Mouse (Mus musculus) intestine, embryonic 14.5 days (tissue): ENCODE data around the gene Wnt7b. TPM values are rescaled to one million over a fixed set of nuclear protein-coding genes. Genes with fewer than 3 reads are reported as not detected.

Source experiments
- ATAC-seq: fragments of 200-750 bp; cut with Nextera tagmentation; replicated peaks from 2 replicates; pipeline ENCODE4 v1.8.0; 2017; ENCODE audit warnings: low read depth, moderate number of reproducible peaks, moderate TSS enrichment, moderate library complexity; ENCODE audit not compliant: low FRiP score, low TSS enrichment
- DNase-seq: peaks from one replicate; pipeline ENCODE4 v3.0.0-alpha.2; 2018; ENCODE audit warnings: low spot score
- H3K27ac ChIP-seq: fragments of 300-500 bp; sonication (generic); 2 replicates; pipeline ENCODE4 v1.5.1; 2014; ENCODE audit warnings: low read depth, mild to moderate bottlenecking, control low read depth
- H3K27me3 ChIP-seq: fragments of 300-500 bp; sonication (generic); replicated peaks from 2 replicates; pipeline ENCODE4 v1.6.1; 2014; ENCODE audit warnings: low read length, control low read depth; ENCODE audit not compliant: control insufficient read depth, insufficient read depth
- H3K36me3 ChIP-seq: fragments of 300-500 bp; sonication (generic); 2 replicates; pipeline ENCODE4 v1.6.1; 2014; ENCODE audit warnings: low read length, control low read depth; ENCODE audit not compliant: control insufficient read depth, insufficient read depth
- H3K4me1 ChIP-seq: fragments of 300-500 bp; sonication (generic); replicated peaks from 2 replicates; pipeline ENCODE4 v1.6.1; 2014; ENCODE audit warnings: low read length, control low read depth, mixed read lengths; ENCODE audit not compliant: control insufficient read depth, insufficient read depth
- H3K4me2 ChIP-seq: fragments of 300-500 bp; sonication (generic); 2 replicates; pipeline ENCODE4 v1.6.1; 2014; ENCODE audit warnings: low read length
- H3K4me3 ChIP-seq: fragments of 300-500 bp; sonication (generic); 2 replicates; pipeline ENCODE4 v1.5.1; 2014; ENCODE audit warnings: low read depth, low read length, control low read depth, mixed read lengths
- H3K9ac ChIP-seq: fragments of 300-500 bp; sonication (generic); 2 replicates; pipeline ENCODE4 v1.6.1; 2014; ENCODE audit warnings: mild to moderate bottlenecking, low read length
- H3K9me3 ChIP-seq: fragments of 300-500 bp; sonication (generic); 2 replicates; pipeline ENCODE4 v1.6.1; 2016; ENCODE audit warnings: low read length, control low read depth; ENCODE audit not compliant: control insufficient read depth
- WGBS: fragments of 180-500 bp; shearing (Covaris S2); extraction: QIAGEN DNeasy Blood & Tissue Kit; methylation state at CpG from one replicate; pipeline ENCODE4 v1.1.7; 2014; 5-methylcytosine and 5-hydroxymethylcytosine counted together
- polyA plus RNA-seq: library from polyadenylated mRNA; unstranded; fragments of >200 nt; fragmentation: Nextera tagmentation; extraction: Ambion mirVana; gene quantifications from 2 replicates; pipeline ENCODE4 v1.2.1, GENCODE M21; 2014

Wnt7b gene
- polyA plus RNA-seq, 1 experiment from 2014 or later = 2.2 TPM

DNA sequence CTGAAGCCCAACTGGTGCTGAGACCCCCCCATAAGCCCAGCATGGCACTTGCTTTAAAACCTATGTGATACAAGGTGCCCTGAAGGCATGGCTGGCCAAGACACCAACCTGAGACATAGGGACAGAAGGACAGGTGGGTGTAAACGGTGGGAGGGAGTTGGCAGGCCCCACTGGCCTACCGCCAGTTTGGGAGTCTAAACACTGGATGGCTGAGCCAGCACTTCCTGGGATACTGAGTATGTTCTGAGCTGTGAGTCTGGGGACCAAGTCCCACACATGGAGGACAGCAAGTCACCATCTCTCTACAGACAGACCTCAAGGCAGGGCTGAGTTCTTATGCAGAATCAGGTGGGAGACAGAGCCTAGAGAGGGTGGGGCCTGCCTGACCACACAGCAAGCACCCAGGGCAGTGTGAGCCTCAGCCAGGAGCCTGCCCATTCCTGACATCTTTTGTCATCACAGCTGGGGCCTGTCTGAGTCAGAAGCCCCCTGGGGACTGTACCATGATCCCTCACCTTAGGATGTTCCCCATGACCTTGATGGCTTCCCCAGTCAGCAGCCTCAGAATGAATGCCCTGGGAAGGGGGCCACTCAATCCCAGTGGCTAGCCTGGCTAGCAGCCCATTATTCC lies 13.0 kb downstream of the Wnt7b start:
- ATAC-seq = no peak
- DNase-seq = no peak
- Histone ChIP-seq H3K9ac (no peak overlapping the region), H3K4me3 (no peak overlapping the region), H3K4me1 (0 out of 2 replicates have a peak, but pooled peaks cover 4% of the 10 kb centered on the region), H3K27me3 (peaks cover 12% of the 10 kb centered on the region), H3K36me3 (no peaks in the 10 kb centered on the region), H3K27ac (no peak overlapping the region), H3K4me2 (no peak overlapping the region), H3K9me3 (no peaks in the 10 kb centered on the region)
- 84% methylated on average over 2 of the region's 2 CpGs for WGBS

- no peak overlapping the region for H3K9ac ChIP-seq
- H3K27ac ChIP-seq = no peak overlapping the region
- H3K9me3 ChIP-seq = no peaks in the 10 kb centered on the region
- DNase-seq (no peak), ATAC-seq (no peak)
- H3K36me3 ChIP-seq = no peaks in the 10 kb centered on the region
- no peak overlapping the region for H3K4me2 ChIP-seq
- 0 out of 2 replicates have a peak, but pooled peaks cover 4% of the 10 kb centered on the region for H3K4me1 ChIP-seq
- H3K4me3 ChIP-seq = no peak overlapping the region
- H3K27me3 ChIP-seq = peaks cover 9% of the 10 kb centered on the region; the same call in 1 of the 2 replicates
- 66% methylated on average over 3 of the region's 3 CpGs for WGBS
These were observed 13.9 kb downstream of the Wnt7b start for GRCm38 (mm10) chr15:85568402-85568801.

- ATAC-seq = no peak
- 94% methylated on average over 5 of the region's 5 CpGs for WGBS
- H3K27me3 ChIP-seq = no peaks in the 10 kb centered on the region
These were observed 17.3 kb downstream of the Wnt7b start for GRCm38 (mm10) chr15:85564966-85565365.

GRCm38 (mm10) chr15:85564034-85564769 lies 18.1 kb downstream of the Wnt7b start:
- H3K27ac ChIP-seq = no peak overlapping the region
- H3K9ac ChIP-seq = no peak overlapping the region
- H3K4me3 ChIP-seq = no peak overlapping the region
- 86% methylated on average over 13 of the region's 13 CpGs for WGBS
- ATAC-seq = no peak
- H3K4me1 ChIP-seq = 0 out of 2 replicates have a peak, but pooled peaks cover 4% of the 10 kb centered on the region
- DNase-seq = no peak
- H3K9me3 ChIP-seq = no peaks in the 10 kb centered on the region
- no peaks in the 10 kb centered on the region for H3K36me3 ChIP-seq
- H3K4me2 ChIP-seq = no peak overlapping the region
- no peaks in the 10 kb centered on the region for H3K27me3 ChIP-seq

More at GRCm38 (mm10) chr15:85564966-85565365, 17.3 kb downstream of the Wnt7b start:
- Histone ChIP-seq H3K9me3 (no peaks in the 10 kb centered on the region), H3K36me3 (no peaks in the 10 kb centered on the region), H3K27ac (no peak overlapping the region), H3K4me3 (no peak overlapping the region), H3K4me1 (0 out of 2 replicates have a peak, but pooled peaks cover 4% of the 10 kb centered on the region), H3K4me2 (no peak overlapping the region), H3K9ac (no peak overlapping the region)
- no peak for DNase-seq

DNA sequence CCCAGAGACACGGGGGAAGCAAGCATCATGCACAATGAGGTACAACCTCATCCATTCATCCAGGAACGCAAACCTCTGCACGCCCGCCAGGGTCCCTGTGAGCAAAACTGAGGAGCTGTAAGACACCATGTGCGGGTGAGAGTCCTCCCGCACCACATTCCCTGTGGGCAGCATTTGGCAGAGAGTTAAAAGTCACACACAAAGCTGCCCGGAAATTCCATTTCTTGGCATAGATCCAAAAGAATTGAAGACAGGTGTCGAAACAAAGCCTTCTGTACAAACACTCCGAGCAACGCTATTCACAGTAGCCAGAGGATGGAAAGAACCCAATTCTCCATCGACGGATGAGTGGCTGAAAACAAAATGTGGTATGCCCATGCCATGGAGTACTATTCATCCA lies 20.3 kb downstream of the Wnt7b start:
- WGBS = 87% methylated on average over 12 of the region's 12 CpGs
- H3K4me2 ChIP-seq = no peak overlapping the region
- 0 out of 2 replicates have a peak, but pooled peaks cover 2% of the 10 kb centered on the region for H3K4me1 ChIP-seq
- no peak overlapping the region for H3K4me3 ChIP-seq
- no peaks in the 10 kb centered on the region for H3K9me3 ChIP-seq
- no peak for DNase-seq
- no peaks in the 10 kb centered on the region for H3K36me3 ChIP-seq
- H3K27me3 ChIP-seq = no peaks in the 10 kb centered on the region
- no peak for ATAC-seq
- no peak overlapping the region for H3K9ac ChIP-seq
- H3K27ac ChIP-seq = no peak overlapping the region

DNA sequence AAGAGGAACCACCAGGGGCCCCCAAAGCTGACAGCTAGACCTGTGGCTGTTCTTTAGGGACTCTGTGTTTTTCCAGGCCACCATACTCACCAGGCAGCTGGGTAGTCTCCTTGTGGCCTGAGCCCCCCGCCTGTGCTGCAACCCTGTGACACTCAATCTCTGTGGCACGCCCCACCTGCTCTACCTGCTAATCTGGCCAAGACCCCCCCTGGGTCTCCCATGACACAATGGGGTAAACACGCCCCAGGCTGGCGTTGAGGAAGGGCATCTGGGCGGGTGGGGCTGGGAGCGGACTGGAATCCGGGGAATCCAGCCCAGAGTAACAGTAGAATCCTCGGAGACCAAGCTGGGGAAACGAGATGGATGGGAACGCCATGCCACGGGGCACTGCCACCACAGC lies 21.4 kb downstream of the Wnt7b start:
- Histone ChIP-seq H3K9ac (no peak overlapping the region), H3K9me3 (no peaks in the 10 kb centered on the region), H3K27me3 (no peaks in the 10 kb centered on the region), H3K36me3 (no peaks in the 10 kb centered on the region), H3K4me3 (no peak overlapping the region), H3K4me1 (no peaks in the 10 kb centered on the region), H3K4me2 (no peak overlapping the region), H3K27ac (no peak overlapping the region)
- 65% methylated on average over 11 of the region's 11 CpGs for WGBS
- ATAC-seq (no peak), DNase-seq (no peak)

GRCm38 (mm10) chr15:85558840-85559540 lies 23.3 kb downstream of the Wnt7b start:
- no peaks in the 10 kb centered on the region for H3K4me1 ChIP-seq
- no peak overlapping the region for H3K4me2 ChIP-seq
- 91% methylated on average over 25 of the region's 25 CpGs for WGBS
- H3K4me3 ChIP-seq = no peak overlapping the region
- H3K27ac ChIP-seq = no peak overlapping the region
- no peaks in the 10 kb centered on the region for H3K9me3 ChIP-seq
- H3K27me3 ChIP-seq = no peaks in the 10 kb centered on the region
- no peak overlapping the region for H3K9ac ChIP-seq
- ATAC-seq = no peak
- no peaks in the 10 kb centered on the region for H3K36me3 ChIP-seq
- DNase-seq = no peak

- no peak overlapping the region for H3K4me3 ChIP-seq
- H3K9ac ChIP-seq = no peak overlapping the region
- H3K36me3 ChIP-seq = no peaks in the 10 kb centered on the region
- no peak overlapping the region for H3K27ac ChIP-seq
- WGBS = 74% methylated on average over 10 of the region's 10 CpGs
- no peaks in the 10 kb centered on the region for H3K27me3 ChIP-seq
- DNase-seq (no peak), ATAC-seq (no peak)
- no peaks in the 10 kb centered on the region for H3K4me1 ChIP-seq
- H3K9me3 ChIP-seq = no peaks in the 10 kb centered on the region
- no peak overlapping the region for H3K4me2 ChIP-seq
These were observed 26.5 kb downstream of the Wnt7b start for GRCm38 (mm10) chr15:85555799-85556198.
